Mouse (Mus musculus): ENCODE measurements around the gene Hoxc4. TPM values are rescaled to one million over a fixed set of nuclear protein-coding genes. Genes with fewer than 3 reads are reported as not detected.

Hoxc4 gene
- total and polyA plus RNA-seq, 3 experiments = 12.2 to 60.1 (median 29.3) TPM

GRCm38 (mm10) chr15:103010847-103011555 is 7.7 kb upstream of the Hoxc4 start:
- ATAC-seq (ENCODE audit: extremely low read depth, insufficient number of reproducible peaks, low FRiP score, poor library complexity, severe bottlenecking) = no peak
- Histone ChIP-seq H3K27me3 (ENCODE audit: insufficient read depth, low read length) (no peaks in the 10 kb centered on the region), H3K4me1 (ENCODE audit: insufficient read depth, low read depth, low read length) (peaks cover 83% of the 10 kb centered on the region), H3K9me3 (replicated peaks) (no peaks in the 10 kb centered on the region), H3K36me3 (replicated peaks) (peaks cover 14% of the 10 kb centered on the region), H3K4me3 (ENCODE audit: low read depth, low read length) (peak overlapping the region; percentile 77)
- DNase-seq (ENCODE audit: low spot score) = peak; percentile 77
- TF ChIP-seq TAL1 (conservative IDR thresholded peaks at IDR 0.05; ENCODE audit: low read depth, low read length) (no peak), GATA2 (IDR thresholded peaks at IDR 0.05; ENCODE audit: borderline replicate concordance, low read depth, low read length) (no peak), CTCF (IDR thresholded peaks at IDR 0.05; ENCODE audit: low read depth, low read length) (no peak), GATA1 (IDR thresholded peaks at IDR 0.05; ENCODE audit: borderline replicate concordance, low read length) (no peak), POLR2AphosphoS5 (IDR thresholded peaks at IDR 0.05; ENCODE audit: insufficient replicate concordance, low read depth, low read length) (no peak)

- ATAC-seq (ENCODE audit: extremely low read depth, insufficient number of reproducible peaks, low FRiP score, poor library complexity, severe bottlenecking) (peak; percentile 36), DNase-seq (ENCODE audit: low spot score) (peak; percentile 72)
- Histone ChIP-seq H3K27me3 (ENCODE audit: insufficient read depth, low read length) (no peaks in the 10 kb centered on the region), H3K4me3 (ENCODE audit: low read depth, low read length) (peak overlapping the region; percentile 77), H3K36me3 (replicated peaks) (peaks cover 18% of the 10 kb centered on the region), H3K9me3 (replicated peaks) (no peaks in the 10 kb centered on the region), H3K4me1 (ENCODE audit: insufficient read depth, low read depth, low read length) (peaks cover 84% of the 10 kb centered on the region)
- TF ChIP-seq GATA1 (IDR thresholded peaks at IDR 0.05; ENCODE audit: borderline replicate concordance, low read length) (no peak), TAL1 (conservative IDR thresholded peaks at IDR 0.05; ENCODE audit: low read depth, low read length) (no peak), GATA2 (IDR thresholded peaks at IDR 0.05; ENCODE audit: borderline replicate concordance, low read depth, low read length) (no peak), CTCF (IDR thresholded peaks at IDR 0.05; ENCODE audit: low read depth, low read length) (no peak), POLR2AphosphoS5 (IDR thresholded peaks at IDR 0.05; ENCODE audit: insufficient replicate concordance, low read depth, low read length) (no peak)
Measured at GRCm38 (mm10) chr15:103011928-103012486, 6.7 kb upstream of the Hoxc4 start.

- Histone ChIP-seq H3K27me3 (ENCODE audit: insufficient read depth, low read length) (no peaks in the 10 kb centered on the region), H3K4me1 (ENCODE audit: insufficient read depth, low read depth, low read length) (peaks cover 84% of the 10 kb centered on the region), H3K36me3 (replicated peaks) (peaks cover 17% of the 10 kb centered on the region), H3K4me3 (ENCODE audit: low read depth, low read length) (peak overlapping the region; percentile 77), H3K9me3 (replicated peaks) (no peaks in the 10 kb centered on the region)
- ATAC-seq (ENCODE audit: extremely low read depth, insufficient number of reproducible peaks, low FRiP score, poor library complexity, severe bottlenecking) = no peak
- TF ChIP-seq GATA1 (IDR thresholded peaks at IDR 0.05; ENCODE audit: borderline replicate concordance, low read length) = no peak
- peak; percentile 56 for TF ChIP-seq CTCF (IDR thresholded peaks at IDR 0.05; ENCODE audit: low read depth, low read length)
- peak; percentile 65 for DNase-seq (ENCODE audit: low spot score)
Measured at GRCm38 (mm10) chr15:103013238-103013984, 5.3 kb upstream of the Hoxc4 start.

- no peak for ATAC-seq (ENCODE audit: extremely low read depth, insufficient number of reproducible peaks, low FRiP score, poor library complexity, severe bottlenecking)
- peak overlapping the region; percentile 77 for H3K4me3 ChIP-seq (ENCODE audit: low read depth, low read length)
- DNase-seq (ENCODE audit: low spot score) = peak; percentile 58
- peaks cover 85% of the 10 kb centered on the region for H3K4me1 ChIP-seq (ENCODE audit: insufficient read depth, low read depth, low read length)
- no peaks in the 10 kb centered on the region for H3K27me3 ChIP-seq (ENCODE audit: insufficient read depth, low read length)
- no peak for TF ChIP-seq TAL1 (conservative IDR thresholded peaks at IDR 0.05; ENCODE audit: low read depth, low read length)
- TF ChIP-seq CTCF (IDR thresholded peaks at IDR 0.05; ENCODE audit: low read depth, low read length) = no peak
- no peak for TF ChIP-seq GATA2 (IDR thresholded peaks at IDR 0.05; ENCODE audit: borderline replicate concordance, low read depth, low read length)
- no peak for TF ChIP-seq POLR2AphosphoS5 (IDR thresholded peaks at IDR 0.05; ENCODE audit: insufficient replicate concordance, low read depth, low read length)
- no peak for TF ChIP-seq GATA1 (IDR thresholded peaks at IDR 0.05; ENCODE audit: borderline replicate concordance, low read length)
- H3K9me3 ChIP-seq (replicated peaks) = no peaks in the 10 kb centered on the region
- H3K36me3 ChIP-seq (replicated peaks) = peaks cover 16% of the 10 kb centered on the region
Measured at GRCm38 (mm10) chr15:103014166-103015008, 4.3 kb upstream of the Hoxc4 start.

- peaks cover 16% of the 10 kb centered on the region for H3K36me3 ChIP-seq (replicated peaks)
- DNase-seq (ENCODE audit: low spot score) (no peak), ATAC-seq (ENCODE audit: extremely low read depth, insufficient number of reproducible peaks, low FRiP score, poor library complexity, severe bottlenecking) (no peak)
- H3K4me3 ChIP-seq (ENCODE audit: low read depth, low read length) = peak overlapping the region; percentile 77
- H3K27me3 ChIP-seq (ENCODE audit: insufficient read depth, low read length) = no peaks in the 10 kb centered on the region
- H3K4me1 ChIP-seq (ENCODE audit: insufficient read depth, low read depth, low read length) = peaks cover 85% of the 10 kb centered on the region
- no peaks in the 10 kb centered on the region for H3K9me3 ChIP-seq (replicated peaks)
- TF ChIP-seq GATA1 (IDR thresholded peaks at IDR 0.05; ENCODE audit: borderline replicate concordance, low read length) (no peak), POLR2AphosphoS5 (IDR thresholded peaks at IDR 0.05; ENCODE audit: insufficient replicate concordance, low read depth, low read length) (no peak), TAL1 (conservative IDR thresholded peaks at IDR 0.05; ENCODE audit: low read depth, low read length) (no peak), CTCF (IDR thresholded peaks at IDR 0.05; ENCODE audit: low read depth, low read length) (no peak), GATA2 (IDR thresholded peaks at IDR 0.05; ENCODE audit: borderline replicate concordance, low read depth, low read length) (no peak)
Measured at GRCm38 (mm10) chr15:103015009-103015399, 3.7 kb upstream of the Hoxc4 start.

Measured in G1E (cell line).